Mouse (Mus musculus) embryo, embryonic 9.5 days (tissue): Measurements from ENCODE around the gene Eef1g.

Experiments used
- DNase-seq: peaks from one replicate; pipeline ENCODE4 v3.0.0-alpha.2; 2017; ENCODE audit errors: extremely low spot score

The Eef1g gene

DNA sequence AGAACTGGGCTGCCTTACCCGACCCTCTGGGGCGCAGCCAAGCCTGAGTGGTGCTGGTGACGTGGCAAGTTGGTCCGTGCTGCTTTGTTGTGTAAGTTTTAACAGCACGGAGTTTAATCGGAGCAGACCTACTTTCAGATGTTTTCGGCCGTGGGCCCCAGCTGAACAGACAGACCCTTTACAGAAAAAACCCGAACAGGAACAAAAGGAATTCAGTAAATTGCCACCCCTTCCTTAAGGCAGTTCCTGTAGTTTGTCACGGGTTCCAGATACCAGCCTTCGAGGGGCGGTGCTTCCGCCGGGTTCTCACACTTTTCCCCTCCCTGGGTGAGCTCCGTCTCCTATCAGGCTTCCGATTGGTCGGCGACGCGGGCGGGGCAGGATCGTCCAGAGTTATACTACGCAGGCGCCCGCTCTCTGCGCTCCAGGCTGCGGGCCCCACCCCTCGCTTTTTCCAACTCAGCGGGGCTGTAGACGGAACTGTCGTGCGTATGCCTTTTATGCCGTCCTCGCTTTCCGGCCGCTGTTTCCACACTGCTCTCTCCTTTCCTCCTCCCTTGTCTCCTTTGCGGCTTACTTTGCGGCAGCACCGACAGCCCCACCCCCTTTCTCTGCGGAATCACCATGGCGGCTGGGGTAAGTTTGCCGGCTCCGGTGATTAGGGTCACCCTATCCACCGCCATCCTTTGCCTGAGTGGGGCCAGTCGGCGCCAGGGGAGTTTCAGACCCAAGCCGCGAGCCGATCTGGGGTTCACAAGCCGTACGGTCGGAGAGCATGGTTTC is at the start of gene Eef1g:
Gene Eef1g, plus strand, starts transcription at position 452 of the 783 bp plus-strand sequence.
- DNase-seq: peak; percentile 98

DNA sequence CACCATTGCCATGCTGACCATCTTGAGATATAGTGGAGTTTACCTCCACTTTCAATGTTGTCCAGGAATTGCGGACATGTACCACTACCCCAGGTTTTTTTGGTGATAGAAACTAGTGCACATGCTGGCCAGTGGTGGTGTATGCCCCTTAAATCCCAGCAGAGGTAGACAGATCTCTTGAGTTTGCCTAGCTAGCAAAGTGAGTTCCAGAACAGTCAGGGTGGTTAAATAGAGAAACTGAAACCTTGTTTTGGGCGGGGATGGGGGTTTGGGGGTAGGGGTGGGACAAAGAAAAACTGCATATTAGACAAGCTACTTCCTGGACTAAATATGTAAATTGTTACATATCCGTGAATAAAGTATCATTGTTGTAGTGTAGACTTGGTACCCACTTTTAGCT is 47.8 kb upstream of the Eef1g start:
- DNase-seq: no peak

DNA sequence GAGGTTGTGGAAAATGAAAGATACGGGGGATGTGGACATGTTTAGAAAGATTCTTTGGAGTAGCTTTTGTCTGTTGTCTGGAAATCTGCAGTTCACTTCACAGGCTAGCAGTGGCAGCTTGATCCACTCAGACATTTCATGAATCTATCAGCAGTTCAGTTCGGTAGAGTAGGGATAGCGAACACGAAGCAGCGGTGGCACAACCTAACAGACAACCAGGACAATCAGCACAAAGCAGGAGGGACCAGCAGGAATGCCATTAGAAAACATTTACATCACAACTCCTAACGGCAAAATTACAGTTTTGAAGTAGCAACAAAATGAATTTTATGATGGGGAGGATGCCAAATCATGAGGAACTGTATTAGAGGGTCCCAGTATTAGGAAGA is 47.2 kb upstream of the Eef1g start:
- no peak for DNase-seq

DNA sequence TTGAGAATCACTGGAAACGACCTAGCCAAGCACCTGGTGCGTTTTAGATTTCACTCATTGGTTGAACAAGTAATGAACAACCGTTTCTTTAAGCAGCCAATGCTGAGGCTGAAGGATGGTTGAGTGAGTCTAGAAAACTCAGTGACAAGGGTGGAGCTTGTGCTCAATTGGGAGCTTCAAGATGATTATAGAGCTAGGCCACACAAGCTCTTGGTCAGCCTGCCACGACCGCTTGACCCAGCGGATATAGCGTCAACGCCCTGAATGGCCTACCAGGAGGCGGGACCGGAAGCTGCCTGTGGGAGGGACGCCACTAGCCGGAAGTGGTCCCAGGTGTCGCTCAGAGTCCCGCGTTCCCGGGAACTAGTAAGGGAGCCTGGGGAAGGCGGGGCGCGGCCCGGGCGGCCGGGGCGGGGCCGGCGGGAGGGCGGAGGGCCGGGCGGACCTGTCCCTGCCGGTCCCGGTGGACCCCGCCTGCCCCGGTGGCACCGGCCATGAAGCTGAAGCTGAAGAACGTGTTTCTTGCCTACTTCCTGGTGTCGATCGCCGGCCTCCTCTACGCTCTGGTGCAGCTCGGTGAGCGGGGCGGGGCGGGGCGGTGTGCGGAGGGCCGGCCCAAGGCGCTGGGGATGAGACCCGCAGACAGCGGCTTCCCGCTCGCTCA is 46.6 kb upstream of the Eef1g start, which contains the start of gene B3gat3:
Gene B3gat3, plus strand, starts transcription at position 302 of the 664 bp plus-strand sequence.
- DNase-seq: peak; percentile 96

GRCm38 (mm10) chr19:8920836-8921291 is 46.0 kb upstream of the Eef1g start:
- DNase-seq: peak; percentile 49

- DNase-seq: no peak
These were observed 45.1 kb upstream of the Eef1g start for GRCm38 (mm10) chr19:8921741-8922140.

GRCm38 (mm10) chr19:8926766-8927165 is 40.1 kb upstream of the Eef1g start:
- no peak for DNase-seq

DNA sequence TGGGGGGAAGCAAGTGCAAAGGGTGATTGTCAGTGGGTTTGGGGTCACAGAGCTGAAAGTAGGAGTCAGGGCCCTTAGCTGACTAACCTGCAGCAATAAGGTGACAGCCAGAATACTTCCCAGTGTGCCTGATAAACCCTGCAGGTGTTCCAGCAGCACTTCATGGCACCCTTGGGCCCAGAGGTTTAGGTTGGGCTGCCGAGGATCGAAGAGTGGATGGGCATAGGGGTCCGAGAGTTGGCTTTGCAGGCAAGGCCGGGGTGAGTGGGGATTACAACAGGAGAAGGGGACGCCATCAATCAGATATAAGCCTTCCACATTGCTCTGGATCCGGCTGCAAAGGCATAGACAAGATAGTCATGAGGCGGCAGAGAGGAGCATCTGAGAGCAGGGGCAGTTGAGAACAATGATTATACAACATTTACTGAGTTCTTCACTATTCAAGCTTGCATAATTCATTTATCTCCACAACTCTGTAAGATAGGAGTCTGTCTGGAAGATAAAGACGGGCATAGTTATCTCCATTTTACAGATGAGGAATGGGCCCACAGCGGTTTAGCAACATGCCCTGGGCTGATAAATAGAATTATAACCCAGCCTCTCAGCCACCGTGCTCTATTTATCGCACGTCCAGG is 38.8 kb upstream of the Eef1g start:
- DNase-seq: no peak

GRCm38 (mm10) chr19:8928689-8929223 is 38.1 kb upstream of the Eef1g start:
- no peak for DNase-seq

- peak; percentile 91 for DNase-seq
These were observed 37.4 kb upstream of the Eef1g start, which contains the start of the genes Rom1 and Eml3 for GRCm38 (mm10) chr19:8929224-8930088. Rom1 (minus strand) TSS chr19:8929356. Eml3 (plus strand) TSS chr19:8929552.

- DNase-seq: no peak
These were observed 36.7 kb upstream of the Eef1g start for GRCm38 (mm10) chr19:8930117-8930516.

- no peak for DNase-seq
These were observed 36.1 kb upstream of the Eef1g start for GRCm38 (mm10) chr19:8930771-8931170.

- no peak for DNase-seq
These were observed 30.1 kb upstream of the Eef1g start for GRCm38 (mm10) chr19:8936736-8937135.

DNA sequence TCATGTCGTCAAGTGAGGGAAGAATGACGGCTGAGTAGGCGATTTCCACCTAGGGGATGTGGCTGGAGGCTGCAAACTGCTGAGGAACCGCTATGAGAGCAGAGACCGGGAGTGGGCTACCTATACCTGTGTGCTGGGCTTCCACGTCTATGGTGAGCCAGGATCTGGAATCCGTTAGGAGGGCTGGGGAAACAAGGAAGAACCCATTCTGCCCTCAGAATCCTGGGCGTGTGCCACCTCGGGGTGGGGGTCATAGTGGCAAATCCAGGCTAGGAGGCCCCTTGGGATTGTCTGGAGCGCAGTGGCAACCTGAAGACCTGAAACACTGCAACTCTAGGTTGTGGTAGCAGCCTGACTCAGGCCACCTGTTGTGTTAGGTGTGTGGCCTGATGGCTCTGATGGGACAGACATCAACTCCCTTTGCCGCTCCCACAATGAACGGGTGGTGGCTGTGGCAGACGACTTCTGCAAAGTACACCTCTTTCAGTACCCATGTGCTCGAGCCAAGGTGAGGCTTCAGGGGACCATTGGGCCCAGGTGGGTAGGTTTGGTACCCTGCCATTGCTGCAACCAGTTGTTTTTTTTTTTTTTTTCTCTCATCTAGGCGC is 26.2 kb upstream of the Eef1g start:
- DNase-seq: no peak

DNA sequence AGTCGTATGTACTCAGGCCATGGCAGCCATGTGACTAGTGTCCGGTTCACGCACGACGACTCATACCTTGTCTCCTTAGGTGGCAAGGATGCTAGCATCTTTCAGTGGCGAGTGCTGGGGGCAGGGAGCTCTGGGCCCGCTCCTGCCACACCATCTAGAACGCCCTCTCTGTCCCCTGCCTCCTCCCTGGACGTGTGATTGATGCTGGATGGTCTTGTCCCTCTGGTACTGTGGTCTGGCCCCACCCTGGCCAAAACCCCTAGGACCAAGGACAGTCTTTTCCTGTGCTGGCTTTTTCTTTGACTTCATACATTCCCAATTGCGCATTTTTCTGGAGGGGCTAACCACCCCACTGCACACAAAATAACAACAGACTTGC is 25.7 kb upstream of the Eef1g start:
- DNase-seq: no peak

DNA sequence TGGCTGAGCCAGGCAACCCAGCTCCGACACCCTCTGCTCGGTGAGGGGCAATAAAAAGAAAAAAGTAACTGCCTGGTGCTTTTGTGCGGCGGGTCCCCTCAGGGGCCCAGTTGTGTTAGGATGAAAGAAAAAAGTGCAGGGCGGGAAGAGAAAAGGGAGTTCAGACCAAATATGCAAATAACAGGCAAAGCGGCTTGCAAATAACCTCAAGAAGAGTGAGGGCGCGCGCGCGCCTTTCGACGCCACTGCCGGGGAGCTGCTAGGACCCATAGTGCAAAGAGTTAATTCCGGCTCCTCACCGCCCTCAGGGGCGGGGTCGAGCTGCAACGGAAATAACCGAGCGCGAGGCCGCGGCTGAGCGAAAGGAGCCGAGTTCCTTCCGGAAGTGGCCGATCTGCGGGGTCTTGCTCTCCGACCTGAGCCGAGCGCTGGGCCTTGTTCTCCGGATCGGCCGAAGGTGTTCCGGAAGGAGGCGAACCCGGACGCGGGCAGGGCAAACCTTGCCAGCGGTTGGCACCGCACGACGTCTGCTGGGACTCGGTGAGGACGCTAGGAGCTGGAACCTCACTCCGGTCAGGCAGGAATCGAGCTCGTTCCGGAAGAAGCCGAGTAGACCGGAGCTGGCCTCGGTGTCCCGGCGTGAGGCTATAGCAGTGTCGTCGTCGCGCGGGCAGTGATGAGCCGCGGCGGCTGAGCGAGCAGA is 25.2 kb upstream of the Eef1g start, which contains the start of gene Mta2:
Gene Mta2, plus strand, starts transcription at position 361 of the 703 bp plus-strand sequence.
- peak; percentile 98 for DNase-seq

GRCm38 (mm10) chr19:8942276-8942964 is 24.4 kb upstream of the Eef1g start:
- no peak for DNase-seq

GRCm38 (mm10) chr19:8943047-8943446 is 23.8 kb upstream of the Eef1g start:
- DNase-seq: no peak

- DNase-seq: no peak
These were observed 22.8 kb upstream of the Eef1g start for GRCm38 (mm10) chr19:8944062-8944461.
